Mouse (Mus musculus) erythroblast, embryonic 14.5 days (primary cell): ENCODE results near the gene Tlr3.

Source experiments
- GATA1 ChIP-seq: IDR thresholded peaks from 2 replicates; pipeline ENCODE4 v1.6.1; 2012; ENCODE audit warnings: low read length, inconsistent platforms, mixed read lengths
- TAL1 ChIP-seq: IDR thresholded peaks from 3 replicates; pipeline ENCODE4 v1.6.1; 2012; ENCODE audit warnings: low read length, inconsistent platforms, mixed read lengths

GRCm38 (mm10) chr8:45359091-45359605, 51.7 kb downstream of the Tlr3 start:
- TF ChIP-seq GATA1: no peak
- TF ChIP-seq TAL1: no peak
